Mouse (Mus musculus): ENCODE results near the gene Gramd4.

Gramd4 gene

DNA sequence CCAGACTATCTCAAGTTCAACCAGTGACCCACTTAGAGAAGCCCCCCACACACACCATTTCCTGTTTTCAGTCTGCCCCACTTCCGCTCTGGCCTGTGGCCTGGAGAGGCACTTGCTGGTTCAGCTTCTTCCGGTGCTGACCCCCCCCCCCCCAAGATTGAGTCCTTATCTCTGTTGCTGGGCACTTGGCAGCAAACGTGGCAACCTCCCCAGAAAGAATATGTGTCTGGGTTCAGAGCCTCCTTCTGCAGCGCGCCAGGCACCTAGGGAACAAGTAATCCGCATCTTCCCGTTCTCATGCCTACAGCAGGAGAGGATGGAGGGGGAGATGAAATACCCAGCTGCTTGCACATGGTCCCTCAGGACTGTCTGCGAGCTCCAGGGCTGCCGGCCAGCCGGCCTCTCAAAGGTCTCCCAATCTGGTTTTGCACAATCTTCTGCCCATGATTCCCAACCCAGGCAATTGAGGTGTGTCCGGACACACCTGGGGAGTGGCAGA is 124.5 kb downstream of the Gramd4 start:
- DNase-seq (ENCODE audit: low read depth, low spot score), result no peak

DNA sequence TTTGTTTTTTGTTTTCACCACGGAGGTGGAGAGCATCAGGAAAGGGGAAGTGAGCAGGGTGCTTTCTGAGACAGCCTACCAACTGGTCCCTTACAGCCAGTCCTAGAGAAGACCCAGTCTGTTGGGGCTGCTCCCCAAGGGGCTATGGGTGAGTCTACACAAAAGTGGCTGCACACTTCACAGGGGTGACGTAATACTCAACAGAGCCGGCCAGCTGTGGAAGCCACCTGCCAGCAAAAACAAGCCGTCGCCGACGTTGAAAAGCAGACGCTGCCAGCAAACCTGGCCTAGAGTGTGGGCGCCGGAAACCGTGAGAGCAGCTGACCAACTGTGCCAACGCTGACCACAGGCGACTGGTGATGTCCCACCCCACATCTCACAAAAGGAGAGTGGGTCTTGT is 125.2 kb downstream of the Gramd4 start:
- DNase-seq (ENCODE audit: low read depth, low spot score), result no peak

GRCm38 (mm10) chr15:86183484-86183883 is 126.0 kb downstream of the Gramd4 start:
- DNase-seq (ENCODE audit: low read depth, low spot score), result no peak

GRCm38 (mm10) chr15:86184071-86184470 is 126.6 kb downstream of the Gramd4 start:
- no peak for DNase-seq (ENCODE audit: low read depth, low spot score)

GRCm38 (mm10) chr15:86184851-86185688 is 127.6 kb downstream of the Gramd4 start:
- no peak for DNase-seq (ENCODE audit: low read depth, low spot score)

- DNase-seq (ENCODE audit: low read depth, low spot score), result no peak
Observed at GRCm38 (mm10) chr15:86185689-86186569, 128.4 kb downstream of the Gramd4 start, which contains the start of gene Cerk. TSS of gene Cerk (minus strand) at chr15:86186141.

DNA sequence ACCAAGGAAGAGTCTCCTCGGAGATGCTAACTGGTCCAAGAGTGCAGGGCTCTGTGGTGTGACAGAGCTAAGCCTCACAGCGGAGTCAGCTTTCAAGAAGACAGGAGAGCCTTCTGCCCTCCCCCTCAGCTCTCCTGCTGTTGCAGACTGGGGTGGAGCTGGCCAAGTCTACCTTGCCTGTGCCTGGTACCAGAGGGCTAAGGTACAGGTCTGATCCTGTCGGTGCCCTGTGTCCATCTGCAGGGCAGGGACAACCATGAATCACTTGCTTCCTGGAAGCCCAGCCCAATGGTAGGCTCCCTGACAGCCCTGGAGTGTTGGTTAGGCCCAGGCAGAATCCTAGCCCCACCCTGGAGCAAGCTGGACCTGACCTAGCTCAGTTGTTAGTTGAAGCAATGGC is 129.2 kb downstream of the Gramd4 start:
- no peak for DNase-seq (ENCODE audit: low read depth, low spot score)
